Mouse (Mus musculus): Measurements from ENCODE around the gene Rtn4r.
A peak's percentile ranks its signal among the peaks of the same experiment; 100 is the strongest.

Gene Rtn4r

DNA sequence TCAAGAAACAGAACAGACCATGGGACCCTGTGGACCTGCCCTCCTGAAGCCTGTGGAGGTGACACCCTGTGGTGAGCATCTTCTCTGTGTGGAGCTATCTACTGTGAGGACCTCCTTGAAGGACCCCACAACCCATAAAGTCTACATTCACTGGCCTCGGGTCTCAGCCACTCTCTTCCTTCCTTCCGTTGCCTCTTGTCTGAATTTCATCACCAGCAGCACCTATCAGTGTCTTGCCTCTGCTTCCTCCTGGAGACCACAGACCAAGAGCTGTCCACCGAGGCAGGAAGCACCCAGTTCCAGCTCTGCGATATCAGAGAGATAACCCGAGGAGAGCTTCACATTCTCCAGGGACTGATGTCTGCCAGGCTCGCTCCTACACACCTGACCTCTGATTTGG is 31.8 kb downstream of the Rtn4r start:
- no peak for DNase-seq (ENCODE audit: low spot score)

GRCm38 (mm10) chr16:18159778-18160177 is 32.3 kb downstream of the Rtn4r start:
- peak; percentile 75 for DNase-seq (ENCODE audit: low spot score)

- no peak for DNase-seq (ENCODE audit: low spot score)
Observed at GRCm38 (mm10) chr16:18160514-18160913, 33.1 kb downstream of the Rtn4r start.

DNA sequence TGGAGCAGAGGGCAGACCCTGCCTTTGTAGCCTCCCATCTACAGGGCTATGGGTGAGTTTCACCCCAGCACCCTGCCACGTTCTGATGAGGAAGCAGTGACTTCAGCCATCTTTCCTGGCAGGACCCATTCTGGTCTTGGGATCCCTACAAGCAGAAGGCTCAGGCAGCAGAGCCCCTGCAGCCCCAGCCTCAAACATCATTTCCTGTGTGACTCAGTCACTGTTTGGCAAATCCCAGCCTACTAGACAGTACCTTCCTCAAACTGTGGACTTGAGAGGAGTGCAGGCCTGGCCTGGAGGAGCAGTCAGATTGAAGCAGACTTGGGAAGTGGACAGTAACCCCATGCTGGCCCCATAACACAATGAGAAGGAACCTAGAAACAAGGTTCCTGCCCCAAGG is 33.7 kb downstream of the Rtn4r start:
- no peak for DNase-seq (ENCODE audit: low spot score)

GRCm38 (mm10) chr16:18164642-18165238 is 37.3 kb downstream of the Rtn4r start:
- DNase-seq (ENCODE audit: low spot score), result no peak

- DNase-seq (ENCODE audit: low spot score), result no peak
Observed at GRCm38 (mm10) chr16:18166613-18167190, 39.3 kb downstream of the Rtn4r start.

- DNase-seq (ENCODE audit: low spot score), result no peak
Observed at GRCm38 (mm10) chr16:18169156-18169555, 41.7 kb downstream of the Rtn4r start.

GRCm38 (mm10) chr16:18169776-18170175 is 42.3 kb downstream of the Rtn4r start:
- no peak for DNase-seq (ENCODE audit: low spot score)

DNA sequence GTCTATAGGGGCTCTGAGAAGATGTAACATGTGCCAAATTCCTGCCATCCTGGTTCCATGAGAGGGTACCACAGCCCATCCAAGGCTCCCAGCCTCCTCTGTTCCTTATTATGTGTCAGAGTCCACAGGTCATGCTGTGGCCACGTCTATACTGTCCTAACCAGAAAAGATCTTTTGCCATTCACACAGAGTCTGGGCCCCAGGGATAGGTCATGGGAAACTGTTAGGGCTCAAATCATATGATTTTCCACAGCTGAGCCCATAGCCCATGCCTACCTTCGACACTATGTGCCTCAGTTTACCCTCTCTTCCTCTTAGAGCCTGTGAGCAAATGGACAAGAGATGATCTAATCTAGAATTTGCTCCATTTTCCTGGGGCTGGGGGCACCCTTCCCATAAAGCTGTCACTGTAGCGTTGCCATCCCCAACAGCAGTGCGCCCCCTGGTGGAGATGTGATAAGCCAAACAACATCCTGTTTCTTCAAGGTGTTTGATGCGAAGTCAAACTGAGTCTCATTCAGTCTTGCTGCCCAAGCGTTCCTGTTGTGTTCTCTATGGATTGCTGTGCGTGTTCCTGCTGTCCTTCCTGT is 44.9 kb downstream of the Rtn4r start:
- peak; percentile 95 for DNase-seq (ENCODE audit: low spot score)

- no peak for DNase-seq (ENCODE audit: low spot score)
Observed at GRCm38 (mm10) chr16:18173231-18173630, 45.8 kb downstream of the Rtn4r start.

DNA sequence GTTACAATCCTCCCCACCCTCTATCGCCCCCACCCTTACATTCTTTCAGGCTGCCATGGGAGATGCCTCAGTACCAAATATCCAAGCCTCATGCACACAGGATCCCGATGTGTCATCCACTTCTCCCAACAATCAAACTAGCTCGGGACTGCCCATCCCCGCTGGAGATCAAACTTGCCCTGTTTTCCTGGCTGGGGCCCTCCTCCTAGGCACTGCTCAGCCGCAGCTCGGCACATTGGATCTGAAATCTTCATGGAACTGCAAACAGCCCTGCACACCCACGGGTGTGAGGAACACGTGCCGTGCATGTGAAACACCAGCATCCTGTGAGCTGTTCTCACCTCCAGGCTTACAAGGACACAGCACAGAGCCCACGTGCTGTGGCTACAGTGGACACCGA is 46.3 kb downstream of the Rtn4r start:
- no peak for DNase-seq (ENCODE audit: low spot score)

DNA sequence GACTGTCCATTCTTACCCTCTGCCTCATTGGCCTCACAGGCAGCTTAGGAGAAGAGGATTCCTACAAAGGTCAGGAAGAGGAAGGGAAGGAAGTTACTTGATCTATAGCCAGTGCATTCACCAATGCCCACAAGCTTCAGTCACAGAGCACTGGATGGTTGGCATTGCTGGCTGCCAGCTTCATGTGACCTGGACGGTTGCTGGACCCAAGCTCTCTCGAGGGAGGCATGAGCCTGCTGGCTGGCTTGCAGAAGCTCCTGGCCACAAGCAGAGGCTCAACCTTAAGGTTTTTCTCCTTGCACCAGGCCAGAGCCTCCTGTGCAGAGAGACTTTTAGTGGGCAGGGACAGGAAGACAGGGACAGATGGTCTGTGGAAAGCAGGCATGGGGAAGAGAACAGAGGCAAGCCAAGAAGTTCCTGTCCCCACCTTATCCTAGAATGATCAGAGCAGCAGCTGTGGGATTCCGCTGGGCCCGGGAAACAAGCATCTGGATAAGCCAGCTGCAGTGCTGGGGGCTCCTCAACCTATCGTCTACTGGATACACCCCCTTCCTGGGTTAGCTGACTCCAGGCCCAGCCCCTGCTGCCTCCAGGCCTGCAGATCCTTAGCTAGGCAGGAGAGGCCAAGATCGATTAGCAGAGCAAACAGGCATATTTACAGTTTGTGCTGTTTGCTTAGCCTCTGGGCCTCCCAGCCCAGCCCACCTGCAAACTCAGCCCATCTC is 48.5 kb downstream of the Rtn4r start:
- DNase-seq (ENCODE audit: low spot score), result no peak

DNA sequence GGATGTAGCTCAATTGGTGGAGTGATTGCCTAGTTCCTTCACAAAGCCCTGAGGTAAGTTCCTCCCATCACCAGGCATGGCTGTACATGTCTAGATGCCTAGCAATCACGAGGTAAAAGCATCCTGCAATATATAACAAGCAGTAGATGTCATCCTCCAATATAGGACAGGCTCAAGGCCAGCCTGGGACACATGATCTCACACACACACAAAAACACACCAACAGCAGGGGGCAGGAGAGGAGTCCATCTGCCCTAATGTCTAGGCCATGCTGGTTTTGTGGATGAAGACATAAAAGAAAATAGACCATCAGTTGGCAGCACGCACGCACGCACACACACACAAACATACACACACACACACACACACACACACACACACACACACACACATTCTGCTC is 49.3 kb downstream of the Rtn4r start:
- no peak for DNase-seq (ENCODE audit: low spot score)

GRCm38 (mm10) chr16:18179591-18179990 is 52.1 kb downstream of the Rtn4r start:
- no peak for DNase-seq (ENCODE audit: low spot score)

GRCm38 (mm10) chr16:18181398-18181797 is 54.0 kb downstream of the Rtn4r start:
- DNase-seq (ENCODE audit: low spot score), result no peak

GRCm38 (mm10) chr16:18182766-18183165 is 55.3 kb downstream of the Rtn4r start:
- no peak for DNase-seq (ENCODE audit: low spot score)

- DNase-seq (ENCODE audit: low spot score), result no peak
Observed at GRCm38 (mm10) chr16:18185715-18186449, 58.4 kb downstream of the Rtn4r start.

DNA sequence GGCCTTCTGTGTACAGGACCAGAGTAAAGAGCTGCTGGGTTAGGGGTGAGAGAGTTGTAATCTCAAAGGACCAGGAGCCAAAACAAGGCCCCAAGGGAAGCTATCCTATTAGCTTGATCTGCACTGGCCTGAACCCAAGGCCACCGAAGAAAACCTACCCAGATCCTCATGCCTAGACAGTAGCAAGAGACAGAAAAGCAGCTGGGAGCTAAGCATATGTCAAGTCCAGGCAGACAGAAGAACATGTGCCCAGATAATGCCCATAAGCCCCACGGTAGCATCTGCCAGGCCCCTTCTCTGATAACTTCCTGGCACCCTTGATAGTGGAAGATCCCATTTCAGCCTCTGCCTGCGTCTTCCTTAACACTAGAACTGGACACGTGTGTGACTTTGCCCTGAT is 59.4 kb downstream of the Rtn4r start:
- no peak for DNase-seq (ENCODE audit: low spot score)

DNA sequence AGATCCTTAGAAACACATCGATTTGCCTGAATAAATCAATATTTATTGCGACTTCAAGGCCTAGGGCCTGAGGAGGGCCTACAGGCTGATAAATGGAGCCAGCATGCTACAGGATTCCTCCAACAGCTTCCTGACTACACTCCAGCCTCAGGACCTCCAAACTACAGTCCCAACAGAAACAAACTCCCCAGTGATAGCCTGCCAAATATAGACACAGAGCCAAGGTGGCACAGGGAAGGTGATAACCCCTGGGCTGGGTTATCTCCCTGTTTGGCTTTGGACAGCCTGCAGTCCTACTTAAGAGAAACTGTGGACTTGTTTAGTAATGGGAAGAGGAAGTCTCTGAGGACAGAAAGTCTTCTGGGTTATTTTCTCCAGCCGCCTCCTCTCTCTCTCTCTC is 59.8 kb downstream of the Rtn4r start:
- DNase-seq (ENCODE audit: low spot score), result no peak

DNA sequence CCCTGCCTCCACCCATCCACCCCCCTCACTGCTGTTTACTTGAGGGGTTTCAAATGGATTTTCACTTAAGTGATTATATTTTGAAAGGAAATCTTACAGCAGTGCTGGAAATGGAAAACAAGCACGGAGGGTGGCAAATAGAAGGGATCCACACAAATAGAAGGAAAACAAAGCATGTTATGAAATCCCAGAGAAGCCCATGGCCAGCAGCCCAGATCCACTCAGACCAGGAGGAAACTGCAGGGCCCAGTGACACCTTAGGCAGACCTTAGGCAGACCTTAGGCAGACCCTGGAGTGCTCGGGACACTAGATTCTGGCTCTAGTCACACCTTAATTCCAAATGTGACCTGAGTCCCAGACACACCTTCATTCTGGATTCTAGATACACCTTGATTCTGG is 63.6 kb downstream of the Rtn4r start:
- DNase-seq (ENCODE audit: low spot score), result no peak

GRCm38 (mm10) chr16:18194208-18194985 is 67.0 kb downstream of the Rtn4r start:
- no peak for DNase-seq (ENCODE audit: low spot score)

- no peak for DNase-seq (ENCODE audit: low spot score)
Observed at GRCm38 (mm10) chr16:18195068-18195467, 67.6 kb downstream of the Rtn4r start.
